20 mouse cellular contexts compared by ENCODE assay signal in genomic region chr3:32939802-32940501, GRCm38 (mm10).
DNase-seq lines count a peak whose midpoint lies in the region; ATAC-seq and TF ChIP-seq lines count a peak whose summit lies in the region.
"Had no signal": no experiment of that assay in that cellular context is flagged by ENCODE, and none has a peak within 500 bp of the region (broad histone marks: within the 10 kb centered on the region; RNA-seq: fewer than 3 reads in every experiment).

No protein-coding gene starts in this region.

- ATAC-seq in forebrain, postnatal 0 days = 0 out of 2 replicates have a peak, but pooled peaks have one; percentile 4
- ATAC-seq in forebrain, embryonic 16.5 days = no peak
- peak; percentile 49; the same call in 1 of the 2 replicates for ATAC-seq in kidney, embryonic 14.5 days (ENCODE audit: low FRiP score, low TSS enrichment)
- peak; percentile 74 for ATAC-seq in liver, postnatal 0 days
- ATAC-seq in liver, embryonic 12.5 days = no peak; the same call in 1 of the 2 replicates
- ATAC-seq in stomach, postnatal 0 days (ENCODE audit: low FRiP score, low TSS enrichment) = 0 out of 2 replicates have a peak, but pooled peaks have one; percentile 47
- ATAC-seq: lung, postnatal 0 days; midbrain, embryonic 13.5 days had no signal

- H3K27me3 ChIP-seq in forebrain, postnatal 0 days (ENCODE audit: insufficient read depth, low read length) = no peaks in the 10 kb centered on the region
- no peaks in the 10 kb centered on the region for H3K27me3 ChIP-seq in forebrain, embryonic 16.5 days (replicated peaks; ENCODE audit: control insufficient read depth, insufficient read depth, low read length)
- no peaks in the 10 kb centered on the region for H3K27me3 ChIP-seq in kidney, embryonic 14.5 days (ENCODE audit: control insufficient read depth, insufficient read depth, low read length)
- no peaks in the 10 kb centered on the region for H3K27me3 ChIP-seq in liver, postnatal 0 days (ENCODE audit: insufficient read depth, low read length)
- no peaks in the 10 kb centered on the region for H3K27me3 ChIP-seq in liver, embryonic 12.5 days (replicated peaks)
- H3K27me3 ChIP-seq in stomach, postnatal 0 days (ENCODE audit: control insufficient read depth, insufficient read depth, low read length) = no peaks in the 10 kb centered on the region
- H3K27me3 ChIP-seq: heart, embryonic 15.5 days; hindbrain, embryonic 15.5 days; liver, embryonic 13.5 days; midbrain, embryonic 13.5 days had no signal

- no peak overlapping the region for H3K9ac ChIP-seq in forebrain, postnatal 0 days
- H3K9ac ChIP-seq in forebrain, embryonic 16.5 days (replicated peaks; ENCODE audit: low read depth, low read length) = no peak overlapping the region
- no peak overlapping the region for H3K9ac ChIP-seq in kidney, embryonic 14.5 days (ENCODE audit: low read depth, low read length)
- no peak overlapping the region for H3K9ac ChIP-seq in liver, postnatal 0 days (replicated peaks)
- no peak overlapping the region for H3K9ac ChIP-seq in liver, embryonic 12.5 days
- H3K9ac ChIP-seq in stomach, postnatal 0 days (ENCODE audit: low read length) = no peak overlapping the region
- H3K9ac ChIP-seq: heart, embryonic 15.5 days; hindbrain, embryonic 15.5 days; liver, embryonic 13.5 days; midbrain, embryonic 13.5 days had no signal

- H3K36me3 ChIP-seq in forebrain, postnatal 0 days (ENCODE audit: insufficient read depth) = no peaks in the 10 kb centered on the region
- no peaks in the 10 kb centered on the region for H3K36me3 ChIP-seq in forebrain, embryonic 16.5 days (ENCODE audit: control insufficient read depth, insufficient read depth)
- H3K36me3 ChIP-seq in kidney, embryonic 14.5 days (ENCODE audit: control insufficient read depth, insufficient read depth, low read length) = no peaks in the 10 kb centered on the region
- H3K36me3 ChIP-seq in liver, postnatal 0 days (replicated peaks; ENCODE audit: insufficient read depth, low read length) = no peaks in the 10 kb centered on the region
- no peaks in the 10 kb centered on the region for H3K36me3 ChIP-seq in liver, embryonic 12.5 days
- H3K36me3 ChIP-seq in stomach, postnatal 0 days (ENCODE audit: control insufficient read depth, insufficient read depth, low read length) = no peaks in the 10 kb centered on the region
- H3K36me3 ChIP-seq: hindbrain, embryonic 15.5 days; limb, embryonic 10.5 days; liver, embryonic 13.5 days had no signal

- no peak for TF ChIP-seq CTCF in forebrain, postnatal 0 days (IDR thresholded peaks at IDR 0.05; ENCODE audit: low read depth)
- no peak for TF ChIP-seq CTCF in liver, postnatal 0 days (IDR thresholded peaks at IDR 0.05; ENCODE audit: low read depth)
- no peak for TF ChIP-seq CTCF in stomach, postnatal 0 days (IDR thresholded peaks at IDR 0.05; ENCODE audit: low read depth)

- no peak overlapping the region for H3K27ac ChIP-seq in forebrain, postnatal 0 days (ENCODE audit: low read depth, low read length)
- H3K27ac ChIP-seq in forebrain, embryonic 16.5 days (ENCODE audit: low read length) = no peak overlapping the region
- H3K27ac ChIP-seq in kidney, embryonic 14.5 days (ENCODE audit: low read depth, low read length) = no peak overlapping the region
- no peak overlapping the region for H3K27ac ChIP-seq in liver, postnatal 0 days (ENCODE audit: low read depth)
- H3K27ac ChIP-seq in liver, embryonic 12.5 days = no peak overlapping the region
- no peak overlapping the region for H3K27ac ChIP-seq in stomach, postnatal 0 days (replicated peaks)
- H3K27ac ChIP-seq: heart, embryonic 15.5 days; hindbrain, embryonic 15.5 days; left cerebral cortex, adult 2 months; limb, embryonic 10.5 days; liver, embryonic 13.5 days; midbrain, embryonic 13.5 days had no signal

- H3K4me1 ChIP-seq in forebrain, postnatal 0 days (ENCODE audit: insufficient read depth) = no peaks in the 10 kb centered on the region
- no peaks in the 10 kb centered on the region for H3K4me1 ChIP-seq in forebrain, embryonic 16.5 days (replicated peaks; ENCODE audit: control insufficient read depth, insufficient read depth, low read length)
- no peaks in the 10 kb centered on the region for H3K4me1 ChIP-seq in kidney, embryonic 14.5 days (ENCODE audit: control insufficient read depth, insufficient read depth, low read length)
- H3K4me1 ChIP-seq in liver, postnatal 0 days (ENCODE audit: insufficient read depth) = no peaks in the 10 kb centered on the region
- no peaks in the 10 kb centered on the region for H3K4me1 ChIP-seq in liver, embryonic 12.5 days
- no peaks in the 10 kb centered on the region for H3K4me1 ChIP-seq in stomach, postnatal 0 days (replicated peaks; ENCODE audit: control insufficient read depth, insufficient read depth)
- H3K4me1 ChIP-seq: hindbrain, embryonic 15.5 days; liver, embryonic 13.5 days; midbrain, embryonic 13.5 days had no signal

- TF ChIP-seq EP300 in liver, postnatal 0 days (IDR thresholded peaks at IDR 0.05; ENCODE audit: low read depth) = no peak
- TF ChIP-seq EP300 in stomach, postnatal 0 days (optimal IDR thresholded peaks at IDR 0.05) = no peak

- 88% methylated on average over 8 of the region's 8 CpGs for WGBS in forebrain, postnatal 0 days
- 86% methylated on average over 8 of the region's 8 CpGs for WGBS in forebrain, embryonic 16.5 days
- 52% methylated on average over 8 of the region's 8 CpGs for WGBS in kidney, embryonic 14.5 days
- WGBS in liver, postnatal 0 days (ENCODE audit: insufficient replicate concordance) = 50% methylated on average over 8 of the region's 8 CpGs
- WGBS in liver, embryonic 12.5 days (ENCODE audit: insufficient replicate concordance) = 53% methylated on average over 8 of the region's 8 CpGs
- whole genome bisulfite sequencing in stomach, postnatal 0 days = 50% methylated on average over 8 of the region's 8 CpGs

- no peak for DNase-seq in forebrain, postnatal 0 days
- DNase-seq in kidney, postnatal 25 days = no peak
- no peak for DNase-seq in liver, postnatal 0 days
- DNase-seq in stomach, postnatal 0 days (ENCODE audit: low spot score) = no peak
- no peak for DNase-seq in thymus, adult 18-20 months
- DNase-seq: cerebellum, adult 11-12 months; cerebellum, postnatal 25 days; kidney, adult 9 months; liver, embryonic 13.5 days; spleen, adult 18-20 months; thymus, postnatal 4 days had no signal

- no peak overlapping the region for H3K4me2 ChIP-seq in forebrain, postnatal 0 days (ENCODE audit: low read depth)
- H3K4me2 ChIP-seq in forebrain, embryonic 16.5 days (ENCODE audit: low read length) = no peak overlapping the region
- no peak overlapping the region for H3K4me2 ChIP-seq in kidney, embryonic 14.5 days (replicated peaks; ENCODE audit: low read depth, low read length)
- no peak overlapping the region for H3K4me2 ChIP-seq in liver, postnatal 0 days (ENCODE audit: low read depth, low read length)
- H3K4me2 ChIP-seq in liver, embryonic 12.5 days = no peak overlapping the region
- no peak overlapping the region for H3K4me2 ChIP-seq in stomach, postnatal 0 days (replicated peaks; ENCODE audit: low read depth)
- H3K4me2 ChIP-seq: heart, embryonic 15.5 days; hindbrain, embryonic 15.5 days; liver, embryonic 13.5 days; midbrain, embryonic 13.5 days had no signal

- no peaks in the 10 kb centered on the region for H3K9me3 ChIP-seq in forebrain, postnatal 0 days (ENCODE audit: low read length)
- no peaks in the 10 kb centered on the region for H3K9me3 ChIP-seq in forebrain, embryonic 16.5 days (ENCODE audit: control insufficient read depth, low read length)
- no peaks in the 10 kb centered on the region for H3K9me3 ChIP-seq in kidney, embryonic 14.5 days (ENCODE audit: control insufficient read depth, low read length)
- H3K9me3 ChIP-seq in liver, postnatal 0 days (ENCODE audit: low read length) = no peaks in the 10 kb centered on the region
- no peaks in the 10 kb centered on the region for H3K9me3 ChIP-seq in liver, embryonic 12.5 days (replicated peaks)
- H3K9me3 ChIP-seq in stomach, postnatal 0 days (ENCODE audit: control insufficient read depth, low read length) = no peaks in the 10 kb centered on the region
- H3K9me3 ChIP-seq: heart, embryonic 15.5 days; hindbrain, embryonic 15.5 days; limb, embryonic 10.5 days; liver, embryonic 13.5 days; midbrain, embryonic 13.5 days had no signal

- H3K4me3 ChIP-seq in forebrain, postnatal 0 days (ENCODE audit: low read depth, low read length) = no peak overlapping the region
- H3K4me3 ChIP-seq in forebrain, embryonic 16.5 days (replicated peaks; ENCODE audit: low read length) = no peak overlapping the region
- H3K4me3 ChIP-seq in kidney, embryonic 14.5 days (ENCODE audit: low read length) = no peak overlapping the region
- no peak overlapping the region for H3K4me3 ChIP-seq in liver, postnatal 0 days (ENCODE audit: low read depth, low read length)
- no peak overlapping the region for H3K4me3 ChIP-seq in liver, embryonic 12.5 days
- no peak overlapping the region for H3K4me3 ChIP-seq in stomach, postnatal 0 days (ENCODE audit: low read depth, low read length)
- H3K4me3 ChIP-seq: heart, embryonic 15.5 days; hindbrain, embryonic 15.5 days; left cerebral cortex, adult 2 months; limb, embryonic 10.5 days; liver, embryonic 13.5 days; midbrain, embryonic 13.5 days had no signal

Comparison
In these comparisons a context has a peak if more than half of its experiments do, and no peak if none do; other contexts are left out.
1. ATAC-seq: peak in forebrain, postnatal 0 days (single experiment), kidney, embryonic 14.5 days (single experiment), liver, postnatal 0 days (single experiment) and stomach, postnatal 0 days (single experiment); none in forebrain, embryonic 16.5 days (single experiment) and liver, embryonic 12.5 days (single experiment).